Mouse (Mus musculus) testis, adult 2 months (tissue): ENCODE measurements around the gene Zbp1.

Source experiments
- CTCF ChIP-seq: fragments of 200-500 bp; IDR thresholded peaks from 2 replicates; pipeline ENCODE4 v1.5.1; 2012; ENCODE audit warnings: low read depth, mild to moderate bottlenecking, inconsistent platforms, low read length, moderate library complexity; ENCODE audit not compliant: control insufficient read depth, insufficient read depth, insufficient replicate concordance
- POLR2A ChIP-seq: fragments of 200-500 bp; IDR thresholded peaks from 2 replicates; pipeline ENCODE4 v1.6.1; 2012; ENCODE audit warnings: low read depth, mild to moderate bottlenecking, inconsistent platforms, low read length, moderate library complexity; ENCODE audit not compliant: control insufficient read depth

- TF ChIP-seq CTCF, result no peak
- no peak for TF ChIP-seq POLR2A
Observed at GRCm38 (mm10) chr2:173249965-173250364, 31.2 kb upstream of the Zbp1 start.
